Mouse (Mus musculus): ENCODE results near the gene Slc12a6.

GRCm38 (mm10) chr2:112262779-112263295 lies 2.8 kb upstream of the Slc12a6 start:
- no peak for TF ChIP-seq CTCF (IDR thresholded peaks at IDR 0.05; ENCODE audit: low read depth, low read length)
- no peak for TF ChIP-seq POLR2A (IDR thresholded peaks at IDR 0.05; ENCODE audit: borderline replicate concordance, low read depth, low read length)

Measured in bone marrow macrophage, adult 2 months (primary cell).